Mouse (Mus musculus) hindbrain, embryonic 13.5 days (tissue): ENCODE results near the gene Htr6. TPM values are rescaled to one million over a fixed set of nuclear protein-coding genes. Genes with fewer than 3 reads are reported as not detected.

Experiments
- ATAC-seq: fragments of 200-750 bp; cut with Nextera tagmentation; 2 replicates; pipeline ENCODE4 v1.8.0; 2017; ENCODE audit warnings: moderate TSS enrichment; ENCODE audit not compliant: low FRiP score
- H3K27ac ChIP-seq: fragments of 300-500 bp; sonication (generic); 2 replicates; pipeline ENCODE4 v1.5.1; 2015; ENCODE audit warnings: inconsistent platforms, mild to moderate bottlenecking, moderate library complexity
- H3K27me3 ChIP-seq: fragments of 300-500 bp; sonication (generic); 2 replicates; pipeline ENCODE4 v1.6.1; 2015; ENCODE audit warnings: mild to moderate bottlenecking, inconsistent platforms
- H3K36me3 ChIP-seq: fragments of 300-500 bp; sonication (generic); 2 replicates; pipeline ENCODE4 v1.6.1; 2015; ENCODE audit warnings: mild to moderate bottlenecking, inconsistent platforms
- H3K4me1 ChIP-seq: fragments of 300-500 bp; sonication (generic); replicated peaks from 2 replicates; pipeline ENCODE4 v1.6.1; 2015; ENCODE audit warnings: inconsistent platforms
- H3K4me2 ChIP-seq: fragments of 300-500 bp; sonication (generic); 2 replicates; pipeline ENCODE4 v1.6.1; 2015; ENCODE audit warnings: inconsistent platforms, mild to moderate bottlenecking, moderate library complexity
- H3K4me3 ChIP-seq: fragments of 300-500 bp; sonication (generic); 2 replicates; pipeline ENCODE4 v1.5.1; 2015; ENCODE audit warnings: mild to moderate bottlenecking, inconsistent platforms
- H3K9ac ChIP-seq: fragments of 300-500 bp; sonication (generic); 2 replicates; pipeline ENCODE4 v1.6.1; 2015; ENCODE audit warnings: mild to moderate bottlenecking, inconsistent platforms
- H3K9me3 ChIP-seq: fragments of 300-500 bp; sonication (generic); 2 replicates; pipeline ENCODE4 v1.6.1; 2016; ENCODE audit warnings: inconsistent platforms
- WGBS: fragments of 180-500 bp; shearing (Covaris S2); methylation state at CpG from one replicate; pipeline ENCODE4 v1.1.7; 2015; 5-methylcytosine and 5-hydroxymethylcytosine counted together
- polyA plus RNA-seq: library from polyadenylated mRNA; unstranded; fragments of >200 nt; fragmentation: Nextera tagmentation; extraction: Ambion mirVana; gene quantifications from 2 replicates; pipeline ENCODE4 v1.2.1, GENCODE M21; 2015

Gene Htr6
- polyA plus RNA-seq, 1 experiment from 2014 or later: 0.27 TPM

DNA sequence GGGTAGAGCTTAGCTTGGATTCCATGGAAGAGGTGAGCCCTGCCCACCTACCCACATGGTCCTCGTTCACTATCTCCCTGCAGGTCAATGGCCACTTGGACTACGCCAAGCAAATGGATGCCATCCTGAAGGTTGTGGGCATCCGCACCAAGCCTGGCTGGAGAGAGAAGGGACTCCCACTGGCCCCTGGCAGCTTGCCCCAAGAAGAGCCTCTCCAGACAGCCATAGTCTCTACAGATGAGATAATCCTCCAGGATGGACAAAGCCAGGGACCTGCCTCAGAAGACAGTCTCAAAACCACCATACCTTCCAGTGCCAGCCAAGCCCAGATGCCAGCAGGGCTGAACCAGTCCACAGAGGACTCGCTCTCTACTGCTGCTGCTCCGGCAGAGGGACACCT is 17.3 kb downstream of the Htr6 start:
- no peak overlapping the region for H3K9ac ChIP-seq
- peaks cover 30% of the 10 kb centered on the region for H3K4me1 ChIP-seq
- no peaks in the 10 kb centered on the region for H3K9me3 ChIP-seq
- WGBS: 90% methylated on average over 5 of the region's 5 CpGs
- H3K4me2 ChIP-seq: no peak overlapping the region
- H3K4me3 ChIP-seq: no peak overlapping the region
- H3K36me3 ChIP-seq: no peaks in the 10 kb centered on the region
- ATAC-seq: no peak
- H3K27ac ChIP-seq: no peak overlapping the region
- H3K27me3 ChIP-seq: peaks cover 49% of the 10 kb centered on the region

DNA sequence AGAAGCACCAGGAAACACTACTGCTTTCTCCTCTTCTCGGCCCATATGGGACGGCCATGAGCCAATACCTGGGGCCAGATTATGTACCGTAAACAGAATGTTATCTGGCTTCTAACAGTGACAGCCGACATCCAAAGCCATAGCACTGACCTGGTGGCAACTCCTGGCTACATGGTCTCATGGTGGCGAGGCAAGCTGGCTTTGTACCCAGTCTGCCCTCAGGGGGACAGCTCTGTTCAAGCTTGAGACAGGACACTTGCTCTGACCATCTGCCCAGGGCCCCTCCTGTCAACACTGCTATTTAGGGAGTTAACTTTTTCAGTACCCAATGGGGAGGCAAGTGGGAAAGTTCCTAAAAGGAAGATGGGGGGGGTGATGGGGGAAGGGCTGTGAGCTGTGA is 18.1 kb downstream of the Htr6 start:
- H3K4me3 ChIP-seq: no peak overlapping the region
- 79% methylated on average over 5 of the region's 5 CpGs for WGBS
- H3K9me3 ChIP-seq: no peaks in the 10 kb centered on the region
- no peaks in the 10 kb centered on the region for H3K36me3 ChIP-seq
- H3K4me1 ChIP-seq: peaks cover 34% of the 10 kb centered on the region
- no peak for ATAC-seq
- no peak overlapping the region for H3K9ac ChIP-seq
- no peak overlapping the region for H3K27ac ChIP-seq
- H3K4me2 ChIP-seq: no peak overlapping the region
- H3K27me3 ChIP-seq: peaks cover 53% of the 10 kb centered on the region

DNA sequence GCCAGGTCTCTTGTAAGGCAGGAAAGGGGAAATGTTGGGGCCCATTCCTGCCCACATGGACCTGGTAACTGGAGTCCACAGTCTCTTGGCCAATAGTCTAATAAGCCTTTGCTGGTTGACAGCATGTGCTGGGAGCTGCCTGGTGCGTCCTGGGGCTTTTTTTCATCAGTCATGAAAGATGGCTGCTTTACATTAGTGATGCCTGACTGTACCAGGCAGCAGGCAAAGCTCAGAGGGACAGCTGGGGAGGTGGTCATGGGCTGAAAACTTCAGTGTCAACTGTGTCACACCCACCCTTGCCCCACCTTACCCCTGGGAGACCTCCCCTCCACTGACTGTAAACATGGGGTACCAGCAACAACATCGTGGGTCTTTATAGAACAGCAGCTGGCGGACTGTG is 19.6 kb downstream of the Htr6 start:
- no peak overlapping the region for H3K9ac ChIP-seq
- peaks cover 47% of the 10 kb centered on the region for H3K27me3 ChIP-seq
- no peak overlapping the region for H3K4me2 ChIP-seq
- 58% methylated on average over 3 of the region's 3 CpGs for WGBS
- no peak overlapping the region for H3K4me3 ChIP-seq
- H3K27ac ChIP-seq: peak overlapping the region; percentile 48; the same call in 1 of the 2 replicates
- peaks cover 34% of the 10 kb centered on the region for H3K4me1 ChIP-seq
- ATAC-seq: no peak
- H3K36me3 ChIP-seq: no peaks in the 10 kb centered on the region
- no peaks in the 10 kb centered on the region for H3K9me3 ChIP-seq

DNA sequence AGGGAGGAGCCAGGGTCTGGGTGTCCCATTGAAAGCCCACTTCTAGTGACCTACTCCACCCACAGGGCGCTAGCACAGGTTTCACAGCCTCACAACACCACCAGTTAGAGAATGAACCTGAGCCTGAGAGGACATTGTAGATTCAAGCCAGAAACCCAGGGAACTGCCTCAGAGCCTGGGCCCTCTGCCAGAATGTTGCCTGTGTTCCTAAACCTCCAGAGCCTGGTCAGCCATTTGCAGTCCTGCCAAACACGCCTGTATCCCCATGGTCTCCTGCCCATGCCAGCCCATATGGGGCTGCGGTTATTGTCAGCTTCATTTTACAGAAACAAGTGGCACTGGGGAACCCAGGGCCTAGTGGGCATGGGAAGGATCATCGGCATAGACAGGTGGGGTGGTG is 20.0 kb downstream of the Htr6 start:
- Histone ChIP-seq H3K27ac (peak overlapping the region; percentile 48; the same call in 1 of the 2 replicates), H3K4me1 (peaks cover 34% of the 10 kb centered on the region), H3K4me3 (no peak overlapping the region), H3K36me3 (no peaks in the 10 kb centered on the region), H3K9ac (no peak overlapping the region), H3K27me3 (peaks cover 48% of the 10 kb centered on the region), H3K9me3 (no peaks in the 10 kb centered on the region), H3K4me2 (no peak overlapping the region)
- 61% methylated on average over 4 of the region's 4 CpGs for WGBS
- ATAC-seq: no peak

DNA sequence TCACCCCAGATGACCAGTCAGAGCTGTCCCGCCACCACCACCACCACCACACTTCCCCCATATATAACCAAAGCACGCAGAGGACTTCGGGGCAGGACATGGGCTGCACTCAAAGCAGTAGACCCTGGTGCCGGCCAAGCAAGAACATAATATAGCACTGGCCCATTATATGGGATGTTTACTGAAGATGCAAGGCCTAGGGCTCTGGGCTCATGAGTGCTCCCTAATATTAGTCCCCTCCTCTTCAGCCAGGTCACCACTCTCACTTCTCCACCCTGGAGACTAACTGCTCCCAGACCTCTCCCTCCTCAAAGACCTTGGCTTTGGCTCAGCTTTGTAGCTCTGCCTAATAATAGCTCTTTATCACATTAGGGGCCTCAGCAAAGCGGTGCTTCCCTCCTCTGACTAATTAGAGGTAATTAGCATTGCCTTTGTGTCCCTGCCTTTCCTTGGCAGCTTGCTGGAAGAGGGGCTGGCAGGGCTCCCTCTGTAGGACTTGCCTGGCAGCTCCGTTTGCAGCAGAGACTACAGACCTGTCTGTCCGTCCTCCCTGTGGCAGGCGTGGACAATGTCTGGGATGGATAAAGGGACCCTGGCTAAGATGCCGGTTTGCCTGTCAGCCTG is 21.0 kb downstream of the Htr6 start:
- H3K4me1 ChIP-seq: peaks cover 34% of the 10 kb centered on the region
- no peaks in the 10 kb centered on the region for H3K36me3 ChIP-seq
- no peak overlapping the region for H3K9ac ChIP-seq
- no peaks in the 10 kb centered on the region for H3K9me3 ChIP-seq
- H3K27me3 ChIP-seq: peaks cover 41% of the 10 kb centered on the region
- ATAC-seq: peak; percentile 70
- H3K27ac ChIP-seq: peak overlapping the region; percentile 30
- no peak overlapping the region for H3K4me3 ChIP-seq
- H3K4me2 ChIP-seq: no peak overlapping the region
- WGBS: 42% methylated on average over 9 of the region's 9 CpGs

DNA sequence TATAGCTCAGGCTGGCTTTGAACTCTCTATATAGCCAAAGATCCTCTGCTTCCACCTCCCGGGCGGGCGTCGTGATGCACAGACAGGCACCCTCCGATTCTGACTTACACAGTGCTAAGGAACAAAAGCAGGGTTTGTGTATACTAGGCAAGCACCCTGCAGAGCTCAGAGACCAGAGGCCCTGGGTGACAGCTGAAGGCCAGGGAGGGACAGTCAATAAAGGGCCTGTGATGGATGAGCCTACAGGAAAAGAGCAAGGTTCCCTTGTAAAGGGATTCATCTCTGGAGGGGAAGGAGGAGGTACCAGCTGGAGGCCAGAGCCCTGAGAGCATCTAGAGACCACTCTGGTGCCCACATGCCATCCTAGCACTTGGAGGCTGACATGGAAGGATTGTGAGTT is 22.0 kb downstream of the Htr6 start:
- H3K9me3 ChIP-seq: no peaks in the 10 kb centered on the region
- no peak overlapping the region for H3K4me3 ChIP-seq
- H3K9ac ChIP-seq: no peak overlapping the region
- H3K36me3 ChIP-seq: no peaks in the 10 kb centered on the region
- H3K4me1 ChIP-seq: peaks cover 34% of the 10 kb centered on the region
- H3K27ac ChIP-seq: 0 out of 2 replicates have a peak overlapping the region, but pooled peaks have one; percentile 30
- WGBS: 28% methylated on average over 5 of the region's 5 CpGs
- H3K4me2 ChIP-seq: no peak overlapping the region
- H3K27me3 ChIP-seq: peaks cover 31% of the 10 kb centered on the region; the same call in 1 of the 2 replicates
- ATAC-seq: no peak

DNA sequence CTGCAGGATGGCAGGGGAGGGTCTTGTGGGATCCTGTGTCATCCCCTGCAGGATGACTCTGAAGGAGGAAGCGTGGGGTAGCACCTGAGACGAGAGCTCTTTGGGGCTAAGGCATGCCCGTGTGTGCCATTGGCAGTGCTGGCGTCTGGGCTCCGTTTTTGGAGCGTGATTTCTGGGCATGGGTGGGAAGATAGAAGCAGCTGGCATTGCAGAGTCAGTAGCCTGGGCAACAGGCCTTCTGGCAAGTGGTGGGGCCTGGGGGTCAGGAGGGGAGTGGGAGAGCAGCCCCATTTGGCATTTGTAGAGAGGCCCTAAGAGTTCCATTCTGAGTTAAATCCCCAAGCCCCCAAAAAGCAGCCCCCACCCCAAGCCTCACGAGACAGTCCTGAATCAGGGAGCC is 22.6 kb downstream of the Htr6 start:
- Histone ChIP-seq H3K27ac (no peak overlapping the region), H3K9me3 (no peaks in the 10 kb centered on the region), H3K36me3 (no peaks in the 10 kb centered on the region), H3K4me2 (no peak overlapping the region), H3K4me3 (no peak overlapping the region), H3K9ac (no peak overlapping the region), H3K27me3 (peaks cover 25% of the 10 kb centered on the region; the same call in 1 of the 2 replicates), H3K4me1 (peaks cover 34% of the 10 kb centered on the region)
- ATAC-seq: no peak
- 75% methylated on average over 7 of the region's 7 CpGs for WGBS

DNA sequence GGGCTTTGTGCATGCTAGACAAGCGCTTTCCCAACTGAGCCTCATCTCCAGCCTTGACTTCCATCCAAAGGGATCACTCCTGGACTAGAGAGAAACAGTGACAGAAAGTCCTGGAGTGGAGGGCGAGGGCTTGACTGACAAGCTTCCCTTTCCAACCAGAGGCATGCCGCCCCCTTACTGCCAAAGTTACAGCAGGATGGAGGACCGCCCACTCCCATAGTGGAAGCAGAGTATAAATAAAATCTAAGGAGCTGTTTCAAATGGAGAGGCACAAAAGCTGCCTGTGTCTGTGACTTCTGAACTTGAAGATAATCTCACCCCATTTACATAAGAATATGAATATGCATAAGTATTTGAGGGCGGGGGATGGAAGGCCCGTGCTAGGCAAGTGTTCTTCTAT is 26.9 kb downstream of the Htr6 start:
- no peak for ATAC-seq
- H3K4me1 ChIP-seq: peaks cover 9% of the 10 kb centered on the region; the same call in 1 of the 2 replicates
- no peaks in the 10 kb centered on the region for H3K9me3 ChIP-seq
- no peaks in the 10 kb centered on the region for H3K36me3 ChIP-seq
- H3K9ac ChIP-seq: no peak overlapping the region
- H3K27ac ChIP-seq: no peak overlapping the region
- WGBS: 64% methylated on average over 6 of the region's 6 CpGs
- no peak overlapping the region for H3K4me2 ChIP-seq
- H3K27me3 ChIP-seq: peaks cover 19% of the 10 kb centered on the region; the same call in 1 of the 2 replicates
- H3K4me3 ChIP-seq: no peak overlapping the region

DNA sequence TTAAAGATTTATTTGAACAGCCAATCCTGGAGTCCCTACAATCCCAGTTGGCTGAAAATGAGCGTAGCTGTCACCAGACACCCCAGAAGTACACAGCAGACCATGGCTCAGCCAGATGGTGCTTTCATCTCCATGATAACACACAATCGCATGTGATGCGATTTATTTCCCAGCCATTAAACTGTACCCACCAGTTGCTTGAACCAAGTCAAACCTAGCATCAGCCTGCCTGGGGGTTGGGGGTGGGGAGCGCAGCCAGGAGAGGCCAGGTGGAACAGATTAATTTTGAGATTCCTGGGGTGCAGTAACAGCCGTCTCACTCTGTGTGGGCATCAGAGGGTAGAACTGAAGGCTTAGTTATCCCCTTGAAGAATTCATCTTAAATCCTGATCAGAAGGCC is 29.0 kb downstream of the Htr6 start:
- Histone ChIP-seq H3K36me3 (no peaks in the 10 kb centered on the region), H3K9me3 (no peaks in the 10 kb centered on the region), H3K27ac (no peak overlapping the region), H3K4me3 (no peak overlapping the region), H3K4me1 (no peaks in the 10 kb centered on the region), H3K9ac (no peak overlapping the region), H3K27me3 (peaks cover 11% of the 10 kb centered on the region; the same call in 1 of the 2 replicates), H3K4me2 (no peak overlapping the region)
- no peak for ATAC-seq
- WGBS: 68% methylated on average over 5 of the region's 5 CpGs

DNA sequence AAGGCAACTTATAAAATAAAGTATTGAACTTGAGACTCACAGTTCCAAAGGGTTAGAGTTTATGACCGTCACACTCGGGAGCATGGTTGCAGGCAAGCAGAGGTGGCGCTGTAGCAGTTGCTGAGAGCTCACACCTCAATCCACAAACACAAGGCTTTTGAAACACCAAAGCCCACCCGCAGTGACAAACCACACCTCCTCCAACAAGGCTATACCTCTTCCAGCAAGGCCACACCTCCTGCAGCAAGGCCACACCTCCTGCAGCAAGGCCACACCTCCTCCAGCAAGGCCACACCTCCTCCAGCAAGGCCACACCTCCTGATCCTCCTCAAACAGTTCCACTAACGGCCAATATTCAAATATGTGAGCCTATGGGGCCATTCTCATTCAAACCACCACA is 30.8 kb downstream of the Htr6 start:
- H3K4me2 ChIP-seq: no peak overlapping the region
- H3K9me3 ChIP-seq: no peaks in the 10 kb centered on the region
- H3K36me3 ChIP-seq: no peaks in the 10 kb centered on the region
- H3K4me1 ChIP-seq: peaks cover 17% of the 10 kb centered on the region
- no peak overlapping the region for H3K4me3 ChIP-seq
- no peak overlapping the region for H3K27ac ChIP-seq
- ATAC-seq: no peak
- WGBS: 91% methylated on average over 5 of the region's 5 CpGs
- H3K9ac ChIP-seq: no peak overlapping the region
- peaks cover 8% of the 10 kb centered on the region; the same call in 1 of the 2 replicates for H3K27me3 ChIP-seq

DNA sequence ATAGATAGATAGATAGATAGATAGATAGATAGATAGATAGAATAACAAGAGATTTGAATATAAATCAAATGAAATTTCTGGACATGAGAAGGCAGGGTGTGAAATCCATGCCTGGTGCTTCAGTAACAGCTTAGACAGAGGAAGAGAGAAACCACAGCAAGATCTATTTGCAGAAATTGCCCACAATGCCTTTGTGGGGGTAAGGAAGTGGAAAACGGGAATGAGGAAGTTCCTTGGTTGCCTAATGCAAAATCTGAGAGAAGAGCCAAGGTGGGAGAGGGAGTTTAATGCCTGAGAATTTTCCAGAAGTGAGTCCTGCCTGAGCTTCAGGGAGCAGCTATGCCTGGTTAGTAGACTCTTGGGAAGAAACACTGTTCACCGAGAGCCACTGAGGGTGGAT is 31.8 kb downstream of the Htr6 start:
- no peak overlapping the region for H3K27ac ChIP-seq
- H3K4me2 ChIP-seq: no peak overlapping the region
- no peak overlapping the region for H3K4me3 ChIP-seq
- WGBS: 85% methylated on average over 2 of the region's 2 CpGs
- H3K9me3 ChIP-seq: no peaks in the 10 kb centered on the region
- H3K9ac ChIP-seq: no peak overlapping the region
- peaks cover 8% of the 10 kb centered on the region; the same call in 1 of the 2 replicates for H3K27me3 ChIP-seq
- H3K36me3 ChIP-seq: no peaks in the 10 kb centered on the region
- no peak for ATAC-seq
- H3K4me1 ChIP-seq: peaks cover 27% of the 10 kb centered on the region

DNA sequence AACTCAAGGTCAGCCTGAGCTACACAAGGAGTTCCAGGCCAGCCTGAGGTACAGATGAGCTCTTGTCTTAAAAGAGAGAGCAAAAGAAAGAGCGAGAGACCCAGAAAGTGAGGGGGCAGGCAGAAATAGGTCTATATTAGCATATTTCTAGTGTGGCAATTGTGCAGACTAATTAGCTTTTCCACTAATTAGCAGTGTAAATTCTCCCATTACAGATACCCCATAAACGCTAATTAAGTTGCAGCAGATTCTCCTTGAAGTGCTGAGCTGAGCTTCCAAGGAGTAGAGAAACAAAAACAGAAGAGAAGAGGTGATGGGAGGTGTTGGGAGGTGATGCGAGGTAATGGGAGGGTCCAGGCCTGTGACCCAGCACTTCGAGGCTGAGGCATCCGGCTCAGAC is 32.8 kb downstream of the Htr6 start:
- ATAC-seq: no peak
- Histone ChIP-seq H3K9me3 (no peaks in the 10 kb centered on the region), H3K27me3 (peaks cover 6% of the 10 kb centered on the region; the same call in 1 of the 2 replicates), H3K9ac (no peak overlapping the region), H3K27ac (peak overlapping the region; percentile 60; the same call in 1 of the 2 replicates), H3K4me2 (no peak overlapping the region), H3K4me1 (peaks cover 37% of the 10 kb centered on the region), H3K36me3 (no peaks in the 10 kb centered on the region), H3K4me3 (no peak overlapping the region)
- 68% methylated on average over 5 of the region's 5 CpGs for WGBS
